Mouse (Mus musculus): ENCODE results near the gene Aff3.

Gene Aff3

GRCm38 (mm10) chr1:38545282-38545945, 119.3 kb downstream of the Aff3 start:
- peak; percentile 84 for ATAC-seq (ENCODE audit: low TSS enrichment)

GRCm38 (mm10) chr1:38544501-38544900, 120.3 kb downstream of the Aff3 start:
- ATAC-seq (ENCODE audit: low TSS enrichment), result no peak

- ATAC-seq (ENCODE audit: low TSS enrichment), result no peak
Observed at GRCm38 (mm10) chr1:38541536-38541935, 123.2 kb downstream of the Aff3 start.

- no peak for ATAC-seq (ENCODE audit: low TSS enrichment)
Observed at GRCm38 (mm10) chr1:38536929-38537540, 127.7 kb downstream of the Aff3 start.

- no peak for ATAC-seq (ENCODE audit: low TSS enrichment)
Observed at GRCm38 (mm10) chr1:38532581-38532980, 132.2 kb downstream of the Aff3 start.

- ATAC-seq (ENCODE audit: low TSS enrichment), result no peak
Observed at GRCm38 (mm10) chr1:38528607-38529006, 136.1 kb downstream of the Aff3 start.

- ATAC-seq (ENCODE audit: low TSS enrichment), result no peak
Observed at GRCm38 (mm10) chr1:38526568-38526967, 138.2 kb downstream of the Aff3 start.

GRCm38 (mm10) chr1:38521651-38522050, 143.1 kb downstream of the Aff3 start:
- no peak for ATAC-seq (ENCODE audit: low TSS enrichment)

GRCm38 (mm10) chr1:38516225-38516624, 148.5 kb downstream of the Aff3 start:
- ATAC-seq (ENCODE audit: low TSS enrichment), result no peak

- no peak for ATAC-seq (ENCODE audit: low TSS enrichment)
Observed at GRCm38 (mm10) chr1:38514634-38515011, 150.1 kb downstream of the Aff3 start.

- peak; percentile 59; the same call in 1 of the 2 replicates for ATAC-seq (ENCODE audit: low TSS enrichment)
Observed at GRCm38 (mm10) chr1:38513970-38514633, 150.7 kb downstream of the Aff3 start.

- peak; percentile 53; the same call in 1 of the 2 replicates for ATAC-seq (ENCODE audit: low TSS enrichment)
Observed at GRCm38 (mm10) chr1:38512258-38513081, 152.3 kb downstream of the Aff3 start.

GRCm38 (mm10) chr1:38511076-38511475, 153.7 kb downstream of the Aff3 start:
- ATAC-seq (ENCODE audit: low TSS enrichment), result no peak

- ATAC-seq (ENCODE audit: low TSS enrichment), result no peak
Observed at GRCm38 (mm10) chr1:38509301-38509700, 155.5 kb downstream of the Aff3 start.

GRCm38 (mm10) chr1:38507636-38508179, 157.0 kb downstream of the Aff3 start:
- no peak for ATAC-seq (ENCODE audit: low TSS enrichment)

- ATAC-seq (ENCODE audit: low TSS enrichment), result no peak
Observed at GRCm38 (mm10) chr1:38506396-38506795, 158.4 kb downstream of the Aff3 start.

- ATAC-seq (ENCODE audit: low TSS enrichment), result no peak
Observed at GRCm38 (mm10) chr1:38503431-38504089, 161.2 kb downstream of the Aff3 start.

GRCm38 (mm10) chr1:38502797-38503196, 162.0 kb downstream of the Aff3 start:
- no peak for ATAC-seq (ENCODE audit: low TSS enrichment)

- no peak for ATAC-seq (ENCODE audit: low TSS enrichment)
Observed at GRCm38 (mm10) chr1:38501231-38501630, 163.5 kb downstream of the Aff3 start.

GRCm38 (mm10) chr1:38499500-38499899, 165.3 kb downstream of the Aff3 start:
- ATAC-seq (ENCODE audit: low TSS enrichment), result no peak

- no peak for ATAC-seq (ENCODE audit: low TSS enrichment)
Observed at GRCm38 (mm10) chr1:38497576-38497975, 167.2 kb downstream of the Aff3 start.
